Mouse (Mus musculus): Measurements from ENCODE around the gene Zfp664. TPM values are rescaled to one million over a fixed set of nuclear protein-coding genes. Genes with fewer than 3 reads are reported as not detected.

Gene Zfp664
- polyA plus RNA-seq, 1 experiment = 19.6 TPM

GRCm38 (mm10) chr5:124830331-124830730 lies 32.2 kb upstream of the Zfp664 start:
- Histone ChIP-seq H3K79me2 (ENCODE audit: control insufficient read depth, insufficient read depth) (no peaks in the 10 kb centered on the region), H3K4me2 (ENCODE audit: low read depth) (no peak overlapping the region), H3K27me3 (ENCODE audit: control insufficient read depth, insufficient read depth, insufficient read length) (peaks cover 36% of the 10 kb centered on the region), H3K4me3 (no peak overlapping the region), H3ac (ENCODE audit: control insufficient read depth, insufficient read length) (no peak overlapping the region), H3K36me3 (ENCODE audit: control insufficient read depth, insufficient read depth) (no peaks in the 10 kb centered on the region)
- TF ChIP-seq POLR2A (IDR thresholded peaks at IDR 0.05; ENCODE audit: insufficient read length, low read depth) (no peak), POLR2AphosphoS2 (IDR thresholded peaks at IDR 0.05; ENCODE audit: insufficient read length, low read depth) (no peak), CEBPB (IDR thresholded peaks at IDR 0.05; ENCODE audit: insufficient read depth, poor library complexity, severe bottlenecking) (no peak), USF1 (IDR thresholded peaks at IDR 0.05; ENCODE audit: low read depth) (no peak)

- H3K4me3 ChIP-seq = no peak overlapping the region
- no peak overlapping the region for H3K4me2 ChIP-seq (ENCODE audit: low read depth)
- H3K36me3 ChIP-seq (ENCODE audit: control insufficient read depth, insufficient read depth) = no peaks in the 10 kb centered on the region
- H3ac ChIP-seq (ENCODE audit: control insufficient read depth, insufficient read length) = no peak overlapping the region
- peaks cover 7% of the 10 kb centered on the region for H3K27me3 ChIP-seq (ENCODE audit: control insufficient read depth, insufficient read depth, insufficient read length)
- TF ChIP-seq POLR2AphosphoS2 (IDR thresholded peaks at IDR 0.05; ENCODE audit: insufficient read length, low read depth) (no peak), SRF (IDR thresholded peaks at IDR 0.05; ENCODE audit: control insufficient read depth, insufficient read length, low read depth) (no peak), CEBPB (IDR thresholded peaks at IDR 0.05; ENCODE audit: insufficient read depth, poor library complexity, severe bottlenecking) (no peak), TCF12 (IDR thresholded peaks at IDR 0.05; ENCODE audit: insufficient read depth, poor library complexity, severe bottlenecking) (no peak), REST (IDR thresholded peaks at IDR 0.05; ENCODE audit: insufficient read depth, insufficient read length) (no peak), MAX (IDR thresholded peaks at IDR 0.05; ENCODE audit: low read depth) (no peak)
- H3K79me2 ChIP-seq (ENCODE audit: control insufficient read depth, insufficient read depth) = no peaks in the 10 kb centered on the region
These were observed 27.3 kb upstream of the Zfp664 start for GRCm38 (mm10) chr5:124835218-124835617.

DNA sequence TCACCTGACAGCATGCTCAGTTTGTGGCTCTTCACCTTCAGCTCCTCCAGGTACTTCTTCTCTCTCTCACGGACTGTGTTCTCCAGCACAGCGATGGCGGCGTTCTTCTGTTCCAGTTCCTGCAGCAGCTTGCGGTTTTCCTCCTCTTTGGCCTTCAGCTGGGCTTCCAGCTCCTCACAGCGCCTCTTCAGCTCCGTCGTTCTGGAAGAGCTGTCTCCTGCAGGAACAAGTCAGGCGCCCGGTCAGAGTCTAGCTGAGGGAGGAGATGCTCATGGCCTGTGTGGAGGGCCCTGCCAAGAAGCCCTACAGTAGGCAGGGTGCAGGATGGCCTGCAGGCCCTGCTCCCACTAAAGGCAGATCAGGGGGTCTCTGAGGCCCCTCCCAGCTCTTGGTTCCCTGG lies 26.4 kb upstream of the Zfp664 start:
- H3K4me2 ChIP-seq (ENCODE audit: low read depth) = no peak overlapping the region
- TF ChIP-seq POLR2A (IDR thresholded peaks at IDR 0.05; ENCODE audit: insufficient read length, low read depth) = no peak
- no peak for TF ChIP-seq POLR2AphosphoS2 (IDR thresholded peaks at IDR 0.05; ENCODE audit: insufficient read length, low read depth)
- no peak for TF ChIP-seq TCF12 (IDR thresholded peaks at IDR 0.05; ENCODE audit: insufficient read depth, poor library complexity, severe bottlenecking)
- no peaks in the 10 kb centered on the region for H3K36me3 ChIP-seq (ENCODE audit: control insufficient read depth, insufficient read depth)
- no peak overlapping the region for H3ac ChIP-seq (ENCODE audit: control insufficient read depth, insufficient read length)
- no peak overlapping the region for H3K4me3 ChIP-seq
- no peaks in the 10 kb centered on the region for H3K79me2 ChIP-seq (ENCODE audit: control insufficient read depth, insufficient read depth)
- H3K27me3 ChIP-seq (ENCODE audit: control insufficient read depth, insufficient read depth, insufficient read length) = no peaks in the 10 kb centered on the region

DNA sequence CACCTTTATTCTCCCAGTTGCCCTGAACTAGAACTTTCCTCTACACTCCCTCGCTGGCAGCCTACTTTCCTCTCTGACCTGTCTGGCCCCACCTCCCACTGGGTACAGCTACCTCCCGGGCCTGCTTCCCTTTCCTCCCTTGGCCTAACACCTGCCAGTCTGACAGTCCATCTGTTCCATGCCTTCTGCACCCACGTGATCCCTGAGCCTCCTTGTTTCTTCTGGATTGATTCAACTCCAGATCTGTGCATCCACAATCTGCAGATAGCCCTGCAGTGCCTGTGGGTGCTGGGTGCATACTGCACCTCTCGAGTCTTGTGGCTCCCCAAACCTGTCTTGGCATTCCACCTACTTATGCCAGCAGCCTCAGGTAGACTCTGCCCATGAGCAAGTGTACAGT lies 25.9 kb upstream of the Zfp664 start:
- Histone ChIP-seq H3K36me3 (ENCODE audit: control insufficient read depth, insufficient read depth) (no peaks in the 10 kb centered on the region), H3ac (ENCODE audit: control insufficient read depth, insufficient read length) (no peak overlapping the region), H3K79me2 (ENCODE audit: control insufficient read depth, insufficient read depth) (no peaks in the 10 kb centered on the region), H3K4me2 (ENCODE audit: low read depth) (no peak overlapping the region), H3K4me3 (no peak overlapping the region), H3K27me3 (ENCODE audit: control insufficient read depth, insufficient read depth, insufficient read length) (no peaks in the 10 kb centered on the region)
- TF ChIP-seq MAX (IDR thresholded peaks at IDR 0.05; ENCODE audit: low read depth) = no peak
- TF ChIP-seq SRF (IDR thresholded peaks at IDR 0.05; ENCODE audit: control insufficient read depth, insufficient read length, low read depth) = no peak
- no peak for TF ChIP-seq TCF3 (IDR thresholded peaks at IDR 0.05; ENCODE audit: insufficient read length, low read depth)
- TF ChIP-seq MYOG (IDR thresholded peaks at IDR 0.05; ENCODE audit: control insufficient read depth in 1 of 3, insufficient read depth in 1 of 3, insufficient read length in 2 of 3, low read depth in 2 of 3) = no peak
- no peak for TF ChIP-seq USF1 (IDR thresholded peaks at IDR 0.05; ENCODE audit: low read depth)
- no peak for TF ChIP-seq MYOD1 (IDR thresholded peaks at IDR 0.05; ENCODE audit: control insufficient read depth in 1 of 3, insufficient read length in 2 of 3, low read depth in 2 of 3)
- no peak for TF ChIP-seq CEBPB (IDR thresholded peaks at IDR 0.05; ENCODE audit: insufficient read depth, poor library complexity, severe bottlenecking)
- no peak for TF ChIP-seq POLR2AphosphoS2 (IDR thresholded peaks at IDR 0.05; ENCODE audit: insufficient read length, low read depth)
- no peak for TF ChIP-seq TCF12 (IDR thresholded peaks at IDR 0.05; ENCODE audit: insufficient read depth, poor library complexity, severe bottlenecking)
- TF ChIP-seq E2F4 (IDR thresholded peaks at IDR 0.05; ENCODE audit: insufficient read depth) = no peak
- TF ChIP-seq REST (IDR thresholded peaks at IDR 0.05; ENCODE audit: insufficient read depth, insufficient read length) = no peak
- TF ChIP-seq POLR2A (IDR thresholded peaks at IDR 0.05; ENCODE audit: insufficient read length, low read depth) = no peak

- Histone ChIP-seq H3ac (ENCODE audit: control insufficient read depth, insufficient read length) (no peak overlapping the region), H3K36me3 (ENCODE audit: control insufficient read depth, insufficient read depth) (no peaks in the 10 kb centered on the region), H3K27me3 (ENCODE audit: control insufficient read depth, insufficient read depth, insufficient read length) (no peaks in the 10 kb centered on the region), H3K79me2 (ENCODE audit: control insufficient read depth, insufficient read depth) (no peaks in the 10 kb centered on the region), H3K4me3 (no peak overlapping the region), H3K4me2 (ENCODE audit: low read depth) (no peak overlapping the region)
- no peak for TF ChIP-seq MAX (IDR thresholded peaks at IDR 0.05; ENCODE audit: low read depth)
- TF ChIP-seq MYOG (IDR thresholded peaks at IDR 0.05; ENCODE audit: control insufficient read depth in 1 of 3, insufficient read depth in 1 of 3, insufficient read length in 2 of 3, low read depth in 2 of 3) = no peak
- TF ChIP-seq POLR2AphosphoS2 (IDR thresholded peaks at IDR 0.05; ENCODE audit: insufficient read length, low read depth) = no peak
- TF ChIP-seq TCF3 (IDR thresholded peaks at IDR 0.05; ENCODE audit: insufficient read length, low read depth) = no peak
- no peak for TF ChIP-seq REST (IDR thresholded peaks at IDR 0.05; ENCODE audit: insufficient read depth, insufficient read length)
- no peak for TF ChIP-seq CEBPB (IDR thresholded peaks at IDR 0.05; ENCODE audit: insufficient read depth, poor library complexity, severe bottlenecking)
- TF ChIP-seq MYOD1 (IDR thresholded peaks at IDR 0.05; ENCODE audit: control insufficient read depth in 1 of 3, insufficient read length in 2 of 3, low read depth in 2 of 3) = no peak
- no peak for TF ChIP-seq USF1 (IDR thresholded peaks at IDR 0.05; ENCODE audit: low read depth)
- TF ChIP-seq SRF (IDR thresholded peaks at IDR 0.05; ENCODE audit: control insufficient read depth, insufficient read length, low read depth) = no peak
- no peak for TF ChIP-seq E2F4 (IDR thresholded peaks at IDR 0.05; ENCODE audit: insufficient read depth)
- TF ChIP-seq POLR2A (IDR thresholded peaks at IDR 0.05; ENCODE audit: insufficient read length, low read depth) = no peak
- no peak for TF ChIP-seq TCF12 (IDR thresholded peaks at IDR 0.05; ENCODE audit: insufficient read depth, poor library complexity, severe bottlenecking)
These were observed 22.3 kb upstream of the Zfp664 start for GRCm38 (mm10) chr5:124840202-124840601.
